Mouse (Mus musculus): ENCODE data around the gene Olfr105-ps. TPM values are rescaled to one million over a fixed set of nuclear protein-coding genes. Genes with fewer than 3 reads are reported as not detected.

Olfr105-ps gene
- polyA plus RNA-seq (2014; fragmentation: Nextera tagmentation; extraction: Ambion mirVana): not detected in 2 replicates

DNA sequence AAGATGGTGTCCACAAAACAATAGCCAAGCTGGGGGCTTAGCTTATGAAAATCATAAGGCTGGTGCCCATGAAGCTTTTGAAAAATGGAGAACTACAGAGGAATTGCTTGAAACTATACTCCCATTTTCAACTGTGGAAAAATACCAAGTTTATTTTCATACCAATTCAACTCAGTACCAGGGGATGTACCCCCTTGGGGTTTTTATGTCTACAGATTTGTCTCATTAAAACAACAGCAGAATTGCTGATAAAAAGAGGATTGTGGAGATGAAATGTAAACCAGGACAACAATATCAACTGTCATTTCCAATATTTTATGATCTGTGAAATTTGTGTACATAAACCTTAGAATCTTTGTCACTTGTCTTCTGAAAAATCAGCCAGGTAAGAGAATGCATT lies at the start of gene Olfr105-ps:
Olfr105-ps (plus strand) TSS at position 301 of the 400 bp plus-strand sequence.
- no peak for DNase-seq (ENCODE audit: low spot score)
- ATAC-seq (replicated peaks; ENCODE audit: low FRiP score): no peak
- Histone ChIP-seq H3K4me2 (ENCODE audit: low read depth, low read length, severe bottlenecking) (no peak within 1 kb of the TSS), H3K4me3 (ENCODE audit: low read depth, low read length) (no peak within 1 kb of the TSS), H3K9ac (ENCODE audit: low read length) (no peak within 1 kb of the TSS), H3K36me3 (ENCODE audit: control insufficient read depth, insufficient read depth, low read length) (no peaks in the 10 kb centered on the region), H3K4me1 (replicated peaks; ENCODE audit: control insufficient read depth, insufficient read depth, low read length) (no peaks in the 10 kb centered on the region), H3K9me3 (ENCODE audit: control insufficient read depth, low read length) (no peaks in the 10 kb centered on the region), H3K27me3 (ENCODE audit: control insufficient read depth, insufficient read depth, low read length) (no peaks in the 10 kb centered on the region), H3K27ac (ENCODE audit: low read depth, low read length) (no peak within 1 kb of the TSS)

- Histone ChIP-seq H3K9me3 (ENCODE audit: control insufficient read depth, low read length) (no peaks in the 10 kb centered on the region), H3K36me3 (ENCODE audit: control insufficient read depth, insufficient read depth, low read length) (no peaks in the 10 kb centered on the region), H3K27ac (ENCODE audit: low read depth, low read length) (no peak within 1 kb of the TSS), H3K4me2 (ENCODE audit: low read depth, low read length, severe bottlenecking) (no peak within 1 kb of the TSS), H3K4me3 (ENCODE audit: low read depth, low read length) (no peak within 1 kb of the TSS), H3K9ac (ENCODE audit: low read length) (no peak within 1 kb of the TSS), H3K27me3 (ENCODE audit: control insufficient read depth, insufficient read depth, low read length) (no peaks in the 10 kb centered on the region), H3K4me1 (replicated peaks; ENCODE audit: control insufficient read depth, insufficient read depth, low read length) (no peaks in the 10 kb centered on the region)
- no peak for DNase-seq (ENCODE audit: low spot score)
- no peak for ATAC-seq (replicated peaks; ENCODE audit: low FRiP score)
- 92% methylated on average over 2 of the region's 2 CpGs for WGBS
Observed at GRCm38 (mm10) chr17:37339598-37339997, 39.2 kb upstream of the Olfr105-ps start, which contains the start of gene Olfr103. Gene Olfr103, minus strand, starts transcription at chr17:37339698.

DNA sequence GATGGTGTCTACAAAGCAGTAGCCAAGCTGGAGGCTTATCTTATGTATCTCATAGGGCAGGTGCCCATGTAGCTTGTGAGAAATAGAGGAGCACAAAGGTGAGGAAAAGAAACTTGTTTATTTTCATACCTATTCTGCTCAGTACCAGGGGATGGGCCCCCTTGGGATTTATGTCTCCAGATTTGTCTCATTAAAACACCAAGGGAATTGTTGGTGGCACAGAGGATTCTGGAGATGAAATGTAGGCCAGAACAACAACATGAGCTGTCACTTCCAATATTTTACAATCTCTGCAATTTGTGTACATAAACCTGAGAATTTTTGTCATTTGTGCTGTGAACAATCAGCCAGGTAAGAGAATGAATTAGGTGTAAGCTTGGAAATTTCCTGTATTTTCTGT lies 19.6 kb upstream of the Olfr105-ps start, which contains the start of gene Olfr104-ps:
Olfr104-ps (plus strand) TSS at position 301 of the 400 bp plus-strand sequence.
- DNase-seq (ENCODE audit: low spot score) (no peak), ATAC-seq (replicated peaks; ENCODE audit: low FRiP score) (no peak)
- Histone ChIP-seq H3K36me3 (ENCODE audit: control insufficient read depth, insufficient read depth, low read length) (no peaks in the 10 kb centered on the region), H3K4me1 (replicated peaks; ENCODE audit: control insufficient read depth, insufficient read depth, low read length) (no peaks in the 10 kb centered on the region), H3K4me3 (ENCODE audit: low read depth, low read length) (no peak within 1 kb of the TSS), H3K27ac (ENCODE audit: low read depth, low read length) (no peak within 1 kb of the TSS), H3K9me3 (ENCODE audit: control insufficient read depth, low read length) (no peaks in the 10 kb centered on the region), H3K9ac (ENCODE audit: low read length) (no peak within 1 kb of the TSS), H3K4me2 (ENCODE audit: low read depth, low read length, severe bottlenecking) (no peak within 1 kb of the TSS), H3K27me3 (ENCODE audit: control insufficient read depth, insufficient read depth, low read length) (no peaks in the 10 kb centered on the region)

DNA sequence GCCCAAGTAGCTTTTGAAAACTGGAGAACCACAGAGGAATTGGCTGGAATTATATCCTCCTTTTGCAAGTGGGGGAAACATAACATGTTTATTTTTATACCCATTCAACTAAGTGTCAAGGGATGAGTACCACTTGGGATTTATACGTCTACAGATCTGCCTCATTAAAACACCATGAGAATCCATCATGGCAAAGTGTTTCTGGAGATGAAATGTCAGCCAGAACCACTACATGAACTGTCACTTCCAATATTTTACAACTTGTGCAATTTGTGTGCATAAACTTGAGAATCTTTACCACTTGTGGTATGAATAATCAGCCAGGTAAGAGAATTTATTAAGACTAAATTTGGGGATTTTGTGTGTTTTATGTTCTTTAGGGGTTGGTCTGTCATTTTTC lies 11.3 kb downstream of the Olfr105-ps start, which contains the start of gene Olfr106-ps:
Olfr106-ps (plus strand) TSS at position 301 of the 400 bp plus-strand sequence.
- no peak within 1 kb of the TSS for H3K4me3 ChIP-seq (ENCODE audit: low read depth, low read length)
- 82% methylated on average over 1 of the region's 1 CpGs for WGBS
- no peaks in the 10 kb centered on the region for H3K36me3 ChIP-seq (ENCODE audit: control insufficient read depth, insufficient read depth, low read length)
- no peaks in the 10 kb centered on the region for H3K4me1 ChIP-seq (replicated peaks; ENCODE audit: control insufficient read depth, insufficient read depth, low read length)
- no peaks in the 10 kb centered on the region for H3K9me3 ChIP-seq (ENCODE audit: control insufficient read depth, low read length)
- H3K27ac ChIP-seq (ENCODE audit: low read depth, low read length): no peak within 1 kb of the TSS
- ATAC-seq (replicated peaks; ENCODE audit: low FRiP score) (no peak), DNase-seq (ENCODE audit: low spot score) (no peak)
- H3K9ac ChIP-seq (ENCODE audit: low read length): no peak within 1 kb of the TSS
- H3K27me3 ChIP-seq (ENCODE audit: control insufficient read depth, insufficient read depth, low read length): no peaks in the 10 kb centered on the region
- H3K4me2 ChIP-seq (ENCODE audit: low read depth, low read length, severe bottlenecking): no peak within 1 kb of the TSS

GRCm38 (mm10) chr17:37398926-37399325 lies 20.1 kb downstream of the Olfr105-ps start, which contains the start of gene Olfr107:
Gene Olfr107, plus strand, starts transcription at chr17:37399226.
- Histone ChIP-seq H3K9me3 (ENCODE audit: control insufficient read depth, low read length) (no peaks in the 10 kb centered on the region), H3K36me3 (ENCODE audit: control insufficient read depth, insufficient read depth, low read length) (no peaks in the 10 kb centered on the region)
- ATAC-seq (replicated peaks; ENCODE audit: low FRiP score): no peak

GRCm38 (mm10) chr17:37413380-37413779 lies 34.5 kb downstream of the Olfr105-ps start:
- DNase-seq (ENCODE audit: low spot score) (no peak), ATAC-seq (replicated peaks; ENCODE audit: low FRiP score) (no peak)
- no peaks in the 10 kb centered on the region for H3K4me1 ChIP-seq (replicated peaks; ENCODE audit: control insufficient read depth, insufficient read depth, low read length)
- H3K27me3 ChIP-seq (ENCODE audit: control insufficient read depth, insufficient read depth, low read length): no peaks in the 10 kb centered on the region
- H3K36me3 ChIP-seq (ENCODE audit: control insufficient read depth, insufficient read depth, low read length): no peaks in the 10 kb centered on the region
- H3K9me3 ChIP-seq (ENCODE audit: control insufficient read depth, low read length): no peaks in the 10 kb centered on the region
- H3K27ac ChIP-seq (ENCODE audit: low read depth, low read length): no peak overlapping the region
- H3K4me3 ChIP-seq (ENCODE audit: low read depth, low read length): no peak overlapping the region
- H3K9ac ChIP-seq (ENCODE audit: low read length): no peak overlapping the region
- no peak overlapping the region for H3K4me2 ChIP-seq (ENCODE audit: low read depth, low read length, severe bottlenecking)

More at GRCm38 (mm10) chr17:37398926-37399325, 20.1 kb downstream of the Olfr105-ps start, which contains the start of gene Olfr107:
- no peaks in the 10 kb centered on the region for H3K27me3 ChIP-seq (ENCODE audit: control insufficient read depth, insufficient read depth, low read length)
- no peak for DNase-seq (ENCODE audit: low spot score)
- H3K4me1 ChIP-seq (replicated peaks; ENCODE audit: control insufficient read depth, insufficient read depth, low read length): no peaks in the 10 kb centered on the region
- no peak within 1 kb of the TSS for H3K4me2 ChIP-seq (ENCODE audit: low read depth, low read length, severe bottlenecking)
- H3K27ac ChIP-seq (ENCODE audit: low read depth, low read length): no peak within 1 kb of the TSS
- H3K4me3 ChIP-seq (ENCODE audit: low read depth, low read length): no peak within 1 kb of the TSS
- H3K9ac ChIP-seq (ENCODE audit: low read length): no peak within 1 kb of the TSS
- 81% methylated on average over 3 of the region's 3 CpGs for WGBS

Other genes with a start within 250 kb of the Olfr105-ps start
- not detected in 2 replicates for gene Olfr93, start 217.5 kb upstream of the Olfr105-ps start, polyA plus RNA-seq (2014; fragmentation: Nextera tagmentation; extraction: Ambion mirVana)
- not detected in 2 replicates for gene Ubd, start 185.1 kb upstream of the Olfr105-ps start, polyA plus RNA-seq (2014; fragmentation: Nextera tagmentation; extraction: Ambion mirVana)
- not detected in 2 replicates for gene Olfr94, start 178.0 kb upstream of the Olfr105-ps start, polyA plus RNA-seq (2014; fragmentation: Nextera tagmentation; extraction: Ambion mirVana)
- not detected in 2 replicates for gene Olfr95, start 165.9 kb upstream of the Olfr105-ps start, polyA plus RNA-seq (2014; fragmentation: Nextera tagmentation; extraction: Ambion mirVana)
- not detected in 2 replicates for gene Olfr96, start 158.9 kb upstream of the Olfr105-ps start, polyA plus RNA-seq (2014; fragmentation: Nextera tagmentation; extraction: Ambion mirVana)
- gene Olfr97, start 141.7 kb upstream of the Olfr105-ps start, polyA plus RNA-seq (2014; fragmentation: Nextera tagmentation; extraction: Ambion mirVana): not detected in 2 replicates
- gene Olfr98, start 115.3 kb upstream of the Olfr105-ps start, polyA plus RNA-seq (2014; fragmentation: Nextera tagmentation; extraction: Ambion mirVana): not detected in 2 replicates
- gene H2-M3, start 108.8 kb upstream of the Olfr105-ps start, polyA plus RNA-seq (2014; fragmentation: Nextera tagmentation; extraction: Ambion mirVana): 1.7 and 2.5 TPM in 2 replicates
- gene Olfr99, start 95.6 kb upstream of the Olfr105-ps start, polyA plus RNA-seq (2014; fragmentation: Nextera tagmentation; extraction: Ambion mirVana): not detected in 2 replicates
- not detected in 2 replicates for gene Olfr101, start 74.7 kb upstream of the Olfr105-ps start, polyA plus RNA-seq (2014; fragmentation: Nextera tagmentation; extraction: Ambion mirVana)
- not detected in 2 replicates for gene Olfr102, start 62.0 kb upstream of the Olfr105-ps start, polyA plus RNA-seq (2014; fragmentation: Nextera tagmentation; extraction: Ambion mirVana)
- not detected in 2 replicates for gene Olfr103, start 39.3 kb upstream of the Olfr105-ps start, polyA plus RNA-seq (2014; fragmentation: Nextera tagmentation; extraction: Ambion mirVana)
- not detected in 2 replicates for gene Olfr104-ps, start 19.5 kb upstream of the Olfr105-ps start, polyA plus RNA-seq (2014; fragmentation: Nextera tagmentation; extraction: Ambion mirVana)
- gene Olfr106-ps, start 11.4 kb downstream of the Olfr105-ps start, polyA plus RNA-seq (2014; fragmentation: Nextera tagmentation; extraction: Ambion mirVana): not detected in 2 replicates
- not detected in 2 replicates for gene Olfr107, start 20.2 kb downstream of the Olfr105-ps start, polyA plus RNA-seq (2014; fragmentation: Nextera tagmentation; extraction: Ambion mirVana)
- not detected in 2 replicates for gene Olfr108, start 66.4 kb downstream of the Olfr105-ps start, polyA plus RNA-seq (2014; fragmentation: Nextera tagmentation; extraction: Ambion mirVana)
- gene Olfr109, start 79.9 kb downstream of the Olfr105-ps start, polyA plus RNA-seq (2014; fragmentation: Nextera tagmentation; extraction: Ambion mirVana): not detected in 2 replicates
- not detected in 2 replicates for gene H2-M2, start 104.5 kb downstream of the Olfr105-ps start, polyA plus RNA-seq (2014; fragmentation: Nextera tagmentation; extraction: Ambion mirVana)
- gene Olfr110, start 113.4 kb downstream of the Olfr105-ps start, polyA plus RNA-seq (2014; fragmentation: Nextera tagmentation; extraction: Ambion mirVana): not detected in 2 replicates
- gene Olfr111, start 129.0 kb downstream of the Olfr105-ps start, polyA plus RNA-seq (2014; fragmentation: Nextera tagmentation; extraction: Ambion mirVana): not detected in 2 replicates
- gene Olfr112, start 190.4 kb downstream of the Olfr105-ps start, polyA plus RNA-seq (2014; fragmentation: Nextera tagmentation; extraction: Ambion mirVana): not detected in 2 replicates
- gene Olfr113, start 198.6 kb downstream of the Olfr105-ps start, polyA plus RNA-seq (2014; fragmentation: Nextera tagmentation; extraction: Ambion mirVana): not detected in 2 replicates
- gene Olfr114, start 213.7 kb downstream of the Olfr105-ps start, polyA plus RNA-seq (2014; fragmentation: Nextera tagmentation; extraction: Ambion mirVana): not detected in 2 replicates
- gene Olfr115, start 248.1 kb downstream of the Olfr105-ps start, polyA plus RNA-seq (2014; fragmentation: Nextera tagmentation; extraction: Ambion mirVana): not detected in 2 replicates
- gene Olfr116, start 248.2 kb downstream of the Olfr105-ps start, polyA plus RNA-seq (2014; fragmentation: Nextera tagmentation; extraction: Ambion mirVana): not detected in 2 replicates

Data from forebrain, embryonic 11.5 days (tissue).